Mouse (Mus musculus) stomach, postnatal 0 days (tissue): ENCODE measurements at regions not wholly inside any gene's neighbourhood (a gene's known extent, or its start where the extent isn't known, plus 50 kb on each side); places are given as distances from the start of the nearest gene placed in this dataset.

Source experiments
- CTCF ChIP-seq: IDR thresholded peaks from 2 replicates; pipeline ENCODE4 v1.5.1; 2016; ENCODE audit warnings: antibody characterized with exemption, low read depth, mild to moderate bottlenecking, moderate library complexity
- EP300 ChIP-seq: optimal IDR thresholded peaks from 2 replicates; pipeline ENCODE3; 2016; ENCODE audit warnings: antibody characterized with exemption

GRCm38 (mm10) chr11:55953696-55954095 is 87.1 kb downstream of the Nmur2 start:
- no peak for TF ChIP-seq CTCF
- TF ChIP-seq EP300: no peak
